Mouse (Mus musculus): ENCODE measurements around the gene Dgkg. TPM values are rescaled to one million over a fixed set of nuclear protein-coding genes. Genes with fewer than 3 reads are reported as not detected.

The Dgkg gene
- polyA plus RNA-seq, 1 experiment, result 21.1 TPM

DNA sequence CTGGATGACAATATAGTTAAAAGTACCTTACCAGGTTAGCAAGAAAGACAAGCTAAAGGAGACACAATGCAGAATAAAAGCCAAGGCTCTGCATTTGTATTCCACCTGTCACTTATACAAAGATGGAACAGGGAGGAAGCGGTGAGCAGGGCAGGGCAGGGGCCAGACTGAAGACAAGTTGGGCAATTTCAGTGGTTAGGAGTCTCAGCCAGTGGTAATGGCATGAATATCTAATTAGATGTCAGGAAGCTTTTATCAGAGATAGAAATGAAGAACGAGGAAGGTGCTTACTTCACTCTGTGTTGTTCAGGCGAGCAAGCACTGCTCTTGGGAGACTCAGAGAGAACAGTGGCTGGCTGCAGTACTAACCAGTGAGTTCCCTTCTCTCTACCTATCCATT lies 5.8 kb downstream of the Dgkg start:
- no peak for DNase-seq (ENCODE audit: extremely low spot score in 1 of 2, low spot score in 1 of 2)

DNA sequence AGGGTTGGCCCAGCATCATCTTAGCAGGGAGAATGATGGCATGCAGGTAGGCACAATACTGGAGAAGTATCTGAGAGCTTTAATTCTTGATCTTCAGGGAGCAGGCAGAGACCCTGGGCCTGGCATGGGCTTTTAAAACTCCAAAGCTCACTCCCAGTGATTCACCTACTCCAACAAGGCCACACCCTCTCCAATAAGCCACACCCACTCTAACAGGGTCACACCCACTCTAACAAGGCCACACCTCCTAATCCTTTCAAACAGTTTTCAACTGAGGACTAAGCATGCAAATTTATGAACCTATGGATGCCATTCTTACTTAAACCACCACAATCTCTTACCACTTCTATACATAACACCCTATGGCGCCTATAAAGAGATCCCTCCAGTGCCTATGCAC lies 11.8 kb downstream of the Dgkg start:
- no peak for DNase-seq (ENCODE audit: extremely low spot score in 1 of 2, low spot score in 1 of 2)

DNA sequence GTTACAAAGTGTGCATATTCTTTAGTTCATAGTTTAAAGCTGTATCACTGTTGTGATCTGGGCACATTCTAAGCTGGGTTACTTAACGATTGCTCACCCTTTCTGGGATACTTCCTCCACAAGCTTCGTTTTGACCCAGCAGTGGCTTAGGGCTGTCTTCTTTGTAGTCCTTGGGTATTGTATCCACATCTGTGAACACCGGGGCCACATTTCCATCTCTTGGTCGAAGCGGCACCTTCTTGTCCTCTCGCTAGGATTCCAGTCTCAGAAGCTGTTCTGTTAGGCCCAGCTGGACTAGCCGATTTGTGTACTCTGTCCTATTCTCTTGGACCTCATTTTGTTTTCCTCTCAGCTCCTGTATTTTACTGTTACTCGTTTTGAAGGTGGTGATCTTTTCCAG lies 13.6 kb downstream of the Dgkg start:
- DNase-seq (ENCODE audit: extremely low spot score in 1 of 2, low spot score in 1 of 2), result no peak

DNA sequence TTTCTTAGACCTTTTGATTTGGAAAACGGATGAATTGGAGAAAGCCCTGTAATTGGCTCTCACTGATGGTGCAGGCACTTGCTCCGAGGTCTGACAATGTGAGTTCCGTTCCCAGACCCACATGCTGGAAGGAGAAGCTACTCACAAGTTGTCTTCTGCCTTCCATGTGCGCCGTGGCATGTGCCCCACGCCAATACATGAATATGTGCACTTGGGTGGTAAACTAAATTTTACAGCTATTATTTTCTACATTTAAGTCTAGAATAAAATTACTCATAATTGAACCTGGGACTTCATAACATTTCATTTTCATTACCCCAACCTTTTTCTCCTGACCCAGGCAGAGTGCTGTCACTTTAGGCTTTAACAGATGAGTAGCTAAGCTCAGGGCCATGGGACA lies 14.1 kb downstream of the Dgkg start:
- DNase-seq (ENCODE audit: extremely low spot score in 1 of 2, low spot score in 1 of 2), result no peak

DNA sequence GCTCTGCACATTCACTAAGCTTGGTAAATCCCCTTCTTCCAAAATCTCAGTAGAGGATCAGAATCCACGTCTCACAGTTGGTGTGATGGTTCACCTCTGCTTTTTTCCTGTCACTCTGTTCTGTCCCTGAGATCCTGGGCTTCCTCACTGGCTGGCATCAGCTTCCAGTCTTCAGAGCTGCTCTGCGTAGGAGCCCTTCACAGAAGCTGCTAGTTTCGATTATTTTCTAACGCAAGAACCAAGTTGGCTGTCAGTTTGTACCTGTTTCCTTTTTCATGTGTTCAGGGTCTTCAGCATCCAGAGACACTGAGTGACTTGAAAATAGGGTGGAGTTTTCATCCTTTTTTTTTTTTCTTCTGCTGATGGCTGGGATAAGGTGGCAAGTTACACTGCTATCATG lies 15.0 kb downstream of the Dgkg start:
- DNase-seq (ENCODE audit: extremely low spot score in 1 of 2, low spot score in 1 of 2), result no peak

DNA sequence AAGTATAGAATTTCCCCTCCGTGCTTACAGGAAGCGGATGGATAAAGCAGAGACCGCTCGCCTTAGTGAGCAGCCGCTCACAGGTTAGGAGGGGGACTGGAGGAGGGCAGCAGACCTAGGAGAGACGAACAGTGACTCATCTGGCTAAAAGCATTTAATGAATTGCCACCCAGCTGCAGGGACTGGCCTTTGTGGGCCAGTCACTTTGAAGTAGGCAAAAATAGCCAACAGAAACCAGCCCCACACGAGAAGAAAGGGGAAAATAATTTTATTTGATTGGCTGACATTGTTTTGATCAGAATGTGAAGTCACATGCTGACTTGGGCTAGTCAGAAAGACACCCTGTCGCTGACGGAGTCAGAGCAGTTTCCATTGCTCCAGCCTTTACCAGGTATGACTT lies 15.4 kb downstream of the Dgkg start:
- no peak for DNase-seq (ENCODE audit: extremely low spot score in 1 of 2, low spot score in 1 of 2)

DNA sequence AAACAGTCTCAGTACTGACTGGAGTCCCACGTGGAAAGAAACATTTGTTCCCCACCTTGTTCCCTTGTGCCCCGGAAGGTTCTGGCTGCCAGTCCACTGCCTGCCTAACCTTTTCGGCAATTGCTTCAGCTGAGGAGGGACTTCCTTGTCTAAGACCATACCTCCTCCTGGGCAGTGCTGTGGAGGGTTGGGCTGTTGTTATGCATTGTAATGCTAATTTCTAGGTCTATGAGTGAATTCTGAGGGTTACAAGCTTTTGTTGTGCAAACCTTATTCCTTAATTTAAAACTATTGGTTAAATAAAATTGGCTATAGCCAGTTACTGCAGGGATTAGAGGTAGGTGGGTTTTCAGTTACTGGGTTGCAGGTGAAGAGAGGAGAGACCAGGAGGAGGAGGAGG lies 19.7 kb downstream of the Dgkg start:
- DNase-seq (ENCODE audit: extremely low spot score in 1 of 2, low spot score in 1 of 2), result no peak

DNA sequence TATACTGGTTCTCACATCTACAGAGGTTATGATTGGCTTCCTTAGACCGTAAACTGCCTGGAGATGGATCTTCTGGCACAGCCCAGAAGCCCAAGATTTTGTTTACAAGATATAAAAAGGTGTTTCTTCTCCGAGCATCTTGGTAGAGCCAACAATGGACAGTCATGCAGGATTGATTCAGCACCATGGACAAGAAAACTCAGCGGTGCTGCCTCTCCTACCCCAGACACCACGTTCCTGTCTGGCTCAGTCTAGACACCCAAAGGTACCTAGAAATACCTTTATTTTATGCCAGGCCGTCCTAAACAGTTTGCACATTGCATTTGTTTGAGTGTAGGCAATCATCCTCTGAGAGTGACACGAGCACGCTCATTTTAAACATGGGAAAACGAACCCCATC lies 21.3 kb downstream of the Dgkg start:
- DNase-seq (ENCODE audit: extremely low spot score in 1 of 2, low spot score in 1 of 2), result no peak

DNA sequence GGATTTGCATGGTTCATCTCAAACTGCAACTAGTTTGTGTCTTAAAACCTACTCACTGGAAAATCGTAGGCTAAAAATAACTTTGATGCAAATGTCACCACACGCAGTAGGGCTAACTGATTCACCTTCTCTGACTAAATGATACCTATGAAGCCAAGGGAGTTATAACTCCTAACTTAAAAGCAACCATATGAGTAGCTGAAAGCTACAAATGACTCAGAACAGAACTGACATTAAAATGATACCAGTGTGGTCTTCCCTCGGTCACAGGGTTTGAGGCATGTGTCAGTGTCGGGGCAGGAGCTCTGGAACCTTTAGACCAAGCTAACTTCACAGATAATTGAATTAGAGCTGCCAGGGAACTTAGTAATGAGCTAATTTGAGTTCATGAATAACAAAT lies 24.0 kb downstream of the Dgkg start:
- DNase-seq (ENCODE audit: extremely low spot score in 1 of 2, low spot score in 1 of 2), result no peak

DNA sequence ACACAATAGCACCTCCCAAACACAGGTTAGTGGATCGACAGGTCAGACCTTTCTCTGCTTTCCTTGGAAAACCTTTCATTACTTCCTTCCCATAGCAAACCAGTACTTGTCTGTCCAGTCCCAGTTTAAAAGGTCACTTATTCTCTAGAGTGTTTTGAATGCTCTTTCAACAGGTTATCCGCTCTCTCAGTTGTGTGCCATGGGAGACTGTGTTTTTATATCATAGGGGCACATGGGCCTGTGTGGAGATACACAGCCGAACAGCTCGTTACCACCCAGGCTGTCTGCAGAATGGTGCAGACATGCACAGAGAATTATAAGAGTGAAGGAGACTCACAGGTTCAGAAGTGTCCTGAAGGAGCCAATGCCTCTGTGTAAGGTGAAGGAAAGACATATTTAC lies 26.7 kb downstream of the Dgkg start:
- no peak for DNase-seq (ENCODE audit: extremely low spot score in 1 of 2, low spot score in 1 of 2)

DNA sequence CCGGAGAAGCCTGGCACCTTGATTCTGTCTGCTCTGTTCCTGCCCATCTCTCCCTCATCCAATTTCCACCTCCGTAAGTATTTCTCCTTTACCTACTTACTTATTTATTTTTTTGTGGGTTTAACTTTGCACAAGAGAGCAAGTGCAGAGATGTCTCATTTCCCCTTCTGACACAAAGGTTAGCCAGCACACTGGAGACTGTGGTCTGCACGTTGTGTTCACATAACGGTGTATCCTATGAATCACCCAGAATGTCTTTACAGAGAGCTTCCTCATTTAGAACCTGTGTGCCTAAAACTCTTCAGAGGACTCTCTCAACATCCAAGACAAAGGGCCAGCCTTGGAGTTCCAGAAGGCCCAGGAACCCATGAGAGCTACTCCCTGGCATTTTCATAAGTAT lies 27.1 kb downstream of the Dgkg start:
- no peak for DNase-seq (ENCODE audit: extremely low spot score in 1 of 2, low spot score in 1 of 2)

DNA sequence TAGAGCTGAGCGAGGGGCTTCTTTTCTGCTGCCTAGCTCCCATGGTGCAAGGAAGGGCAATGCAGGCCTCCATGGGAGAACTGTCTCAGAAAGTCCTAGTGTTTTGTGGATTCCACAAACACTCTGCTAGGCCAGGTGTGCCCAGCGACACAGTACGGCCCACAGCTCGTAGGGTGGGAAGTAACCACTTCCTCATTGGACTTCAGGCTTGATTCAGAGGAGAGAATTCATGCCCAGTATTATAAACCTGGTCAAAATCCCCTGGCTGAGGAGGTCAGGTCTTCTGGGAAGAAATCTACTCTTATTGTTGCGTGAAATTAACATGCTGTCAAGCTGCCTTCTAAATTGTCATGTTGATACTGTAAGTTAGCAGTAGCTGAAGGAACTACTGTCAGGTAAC lies 31.0 kb downstream of the Dgkg start:
- DNase-seq (ENCODE audit: extremely low spot score in 1 of 2, low spot score in 1 of 2), result no peak

DNA sequence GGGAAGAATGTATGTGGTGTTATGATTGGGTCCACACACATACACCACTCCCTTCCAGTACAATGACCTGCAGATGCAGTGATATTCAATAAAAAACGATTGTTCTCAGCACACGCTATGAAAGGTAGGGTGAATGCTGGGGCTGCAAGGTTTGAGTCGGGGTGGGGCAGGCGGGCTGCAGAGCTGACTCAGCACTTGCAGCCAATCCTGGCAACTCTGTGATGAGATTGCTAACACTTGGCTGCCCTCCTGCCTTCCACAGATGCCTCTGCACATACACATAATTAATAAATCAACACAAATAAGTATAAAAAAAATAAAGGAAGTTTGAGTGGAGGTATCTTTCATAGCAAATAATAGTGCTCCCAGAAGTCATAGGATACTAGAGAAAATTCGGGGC lies 31.6 kb downstream of the Dgkg start:
- DNase-seq (ENCODE audit: extremely low spot score in 1 of 2, low spot score in 1 of 2), result no peak

DNA sequence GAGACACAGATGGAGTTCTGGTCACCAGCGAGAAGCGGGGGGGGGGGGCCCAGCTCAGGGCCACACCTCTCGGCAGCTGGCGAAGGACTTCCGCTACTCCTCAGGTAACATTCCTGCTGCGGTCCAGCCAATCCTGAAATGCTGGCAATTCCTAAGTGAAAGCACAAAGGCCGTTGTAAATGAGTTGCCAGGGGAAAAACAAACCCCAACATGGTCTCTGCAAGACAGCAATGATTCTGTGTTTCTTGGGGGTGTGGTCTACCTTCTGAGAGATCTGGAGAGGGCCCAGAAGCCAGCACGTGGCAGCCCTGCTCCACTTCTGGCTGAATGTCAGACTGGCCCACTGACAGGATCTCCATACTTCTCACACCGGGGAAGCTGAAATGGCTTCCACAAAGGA lies 34.7 kb downstream of the Dgkg start:
- no peak for DNase-seq (ENCODE audit: extremely low spot score in 1 of 2, low spot score in 1 of 2)

DNA sequence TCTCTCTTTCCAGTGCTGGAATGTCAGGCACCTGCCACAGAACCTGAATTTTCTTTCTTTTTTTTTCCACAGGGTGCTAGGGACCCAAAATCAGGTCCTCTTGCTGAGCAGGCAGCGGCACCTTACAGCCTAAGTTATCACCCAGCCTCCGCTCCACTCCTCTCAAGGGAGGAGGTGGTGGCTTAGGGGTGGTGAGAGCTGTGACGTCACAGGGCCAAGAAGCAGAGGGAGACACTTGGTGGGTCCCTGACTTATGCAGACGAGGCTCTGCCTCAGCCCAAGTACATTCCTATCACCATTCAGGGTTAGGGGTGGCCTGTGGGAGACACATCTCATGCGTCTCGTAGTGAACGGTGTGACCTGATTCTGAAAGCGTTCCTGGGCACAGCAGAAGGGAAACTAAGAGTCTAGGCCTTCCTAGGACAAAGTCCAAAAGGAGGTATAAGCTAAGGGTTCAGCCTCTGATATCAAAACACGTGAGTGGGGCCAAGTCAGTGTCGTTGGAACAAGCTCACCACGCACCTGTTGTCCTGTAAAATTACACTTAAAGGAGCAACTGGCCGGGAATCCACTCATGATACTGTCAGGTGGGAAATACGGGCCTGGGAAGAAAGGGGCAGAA lies 35.6 kb downstream of the Dgkg start:
- no peak for DNase-seq (ENCODE audit: extremely low spot score in 1 of 2, low spot score in 1 of 2)

DNA sequence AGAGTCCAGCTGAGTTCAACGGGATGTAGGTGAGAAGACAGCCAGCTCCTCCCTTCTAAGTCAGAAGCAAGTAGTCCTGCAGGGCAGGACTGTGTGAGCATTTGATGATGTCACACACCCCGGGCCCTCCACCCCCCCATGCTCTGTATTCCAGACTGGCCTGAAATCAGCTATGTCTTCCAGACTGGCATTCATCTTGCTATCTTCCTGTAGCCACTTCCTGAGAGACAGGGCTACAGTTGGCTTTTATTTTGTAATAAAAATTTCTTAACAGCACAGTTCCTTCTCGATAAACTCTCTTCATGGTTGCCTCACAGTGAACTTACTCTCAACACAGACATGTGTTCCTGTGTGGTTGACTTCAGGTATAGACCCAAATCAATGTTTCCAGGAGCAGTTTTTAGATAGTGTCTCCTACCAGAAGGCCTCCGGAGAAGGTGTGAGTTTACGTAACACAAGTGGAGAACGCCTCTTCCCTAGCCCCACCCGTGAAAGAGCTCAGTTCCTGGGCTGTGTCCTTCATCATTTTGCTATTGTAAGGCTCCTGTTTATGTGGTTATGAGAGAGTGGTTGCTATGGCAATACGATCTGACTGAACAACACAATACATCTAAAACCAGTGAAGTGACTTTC lies 38.5 kb downstream of the Dgkg start:
- peak in 1 of 2 experiments; percentile 52 for DNase-seq (ENCODE audit: extremely low spot score in 1 of 2, low spot score in 1 of 2)

DNA sequence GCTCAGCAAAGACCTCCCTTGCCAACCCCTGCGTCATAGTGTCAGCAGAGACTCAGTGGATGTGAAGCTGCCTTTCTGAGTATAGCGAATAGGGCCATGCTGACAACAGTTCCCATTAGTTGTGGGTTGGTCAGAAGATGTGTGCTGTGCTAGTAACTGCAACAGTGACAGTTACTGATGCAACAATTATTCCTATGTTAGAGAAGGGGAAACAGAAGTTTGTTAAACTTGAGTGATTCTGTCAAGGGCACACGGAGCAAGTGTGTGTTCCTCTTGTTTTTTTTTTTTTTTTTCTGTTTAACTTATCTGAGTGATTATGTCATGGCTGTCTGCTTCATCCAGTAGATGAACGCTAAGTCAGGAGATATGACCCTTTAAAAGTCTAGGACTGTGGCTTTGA lies 41.2 kb downstream of the Dgkg start:
- DNase-seq (ENCODE audit: extremely low spot score in 1 of 2, low spot score in 1 of 2), result no peak

DNA sequence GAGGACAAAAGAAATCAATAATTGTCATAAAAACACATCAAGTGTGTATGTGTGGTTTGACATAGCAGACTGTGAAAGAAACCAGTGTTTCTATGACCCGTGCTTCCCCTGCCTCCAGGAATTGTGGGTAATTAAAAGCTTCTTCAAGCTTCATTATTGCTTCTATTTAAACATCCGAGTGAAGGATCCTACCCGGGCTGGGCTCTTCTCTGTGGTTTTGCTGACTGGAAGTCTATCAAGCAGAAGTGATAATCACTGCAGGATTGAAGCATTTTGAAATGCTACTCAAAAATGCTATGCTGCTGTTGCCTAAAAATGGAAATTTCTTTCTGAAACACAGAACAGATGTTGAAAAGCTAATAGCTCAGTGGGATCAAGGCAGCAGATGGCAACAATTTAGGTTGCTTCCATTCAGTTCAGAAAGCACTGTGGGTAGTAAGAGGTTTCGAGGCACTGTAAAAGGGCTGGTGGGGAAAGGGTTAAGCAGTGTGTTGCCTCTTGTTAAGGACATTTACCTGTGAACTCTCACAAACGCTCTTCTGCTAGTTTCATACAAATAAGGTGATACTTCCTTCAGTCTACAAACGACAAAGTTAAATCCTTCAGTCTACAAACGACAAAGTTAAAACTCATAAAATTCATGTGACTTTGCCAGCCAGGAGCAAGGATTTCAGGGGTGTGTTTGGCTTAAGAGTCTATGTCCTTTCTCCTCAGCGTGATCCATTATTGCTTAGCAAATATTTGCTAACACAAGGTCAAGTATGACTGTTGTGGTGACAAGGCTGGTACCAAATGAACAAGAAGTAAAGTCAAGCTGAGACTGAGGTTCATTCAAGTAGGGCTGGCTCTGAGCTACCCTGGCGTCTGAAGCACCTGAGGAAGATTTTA lies 43.6 kb downstream of the Dgkg start:
- DNase-seq (ENCODE audit: extremely low spot score in 1 of 2, low spot score in 1 of 2), result no peak

DNA sequence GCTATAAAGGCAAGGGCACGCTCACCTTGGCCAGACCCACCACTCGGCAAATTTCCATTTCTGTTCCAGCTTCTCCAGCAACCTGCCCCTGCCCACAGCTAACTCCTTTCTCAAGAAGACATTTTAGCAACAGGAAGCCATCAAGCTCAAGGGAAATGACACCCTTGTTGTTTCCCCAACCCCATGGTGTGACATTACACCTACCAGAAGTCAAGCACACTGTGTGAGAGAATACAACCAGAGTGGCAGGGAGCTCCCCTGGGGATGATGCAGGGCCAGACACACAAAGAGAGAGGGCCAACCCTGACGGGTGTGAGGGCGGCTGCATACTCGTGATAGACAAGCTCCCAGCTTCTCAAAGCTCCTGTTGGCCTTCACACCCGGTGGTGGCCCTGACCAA lies 49.0 kb downstream of the Dgkg start:
- DNase-seq (ENCODE audit: extremely low spot score in 1 of 2, low spot score in 1 of 2), result no peak

DNA sequence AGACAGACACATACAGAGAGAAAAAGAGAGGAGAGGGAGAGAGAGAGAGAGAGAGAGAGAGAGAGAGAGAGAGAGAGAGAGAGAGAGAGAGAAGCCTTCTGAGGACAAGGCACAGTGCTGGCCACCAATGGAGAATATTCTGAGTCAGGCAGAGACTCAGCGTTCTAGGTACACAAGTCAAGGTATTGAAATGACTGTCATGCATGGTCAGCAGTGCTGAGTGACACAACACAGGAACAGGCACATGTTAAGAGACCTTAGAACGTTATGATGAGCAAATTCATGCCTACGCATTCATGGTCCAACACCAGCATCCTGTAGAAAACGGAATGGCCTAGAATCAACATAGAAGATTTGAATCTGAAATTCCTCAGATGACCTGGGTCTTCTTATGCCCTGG lies 50.0 kb downstream of the Dgkg start:
- no peak for DNase-seq (ENCODE audit: extremely low spot score in 1 of 2, low spot score in 1 of 2)

DNA sequence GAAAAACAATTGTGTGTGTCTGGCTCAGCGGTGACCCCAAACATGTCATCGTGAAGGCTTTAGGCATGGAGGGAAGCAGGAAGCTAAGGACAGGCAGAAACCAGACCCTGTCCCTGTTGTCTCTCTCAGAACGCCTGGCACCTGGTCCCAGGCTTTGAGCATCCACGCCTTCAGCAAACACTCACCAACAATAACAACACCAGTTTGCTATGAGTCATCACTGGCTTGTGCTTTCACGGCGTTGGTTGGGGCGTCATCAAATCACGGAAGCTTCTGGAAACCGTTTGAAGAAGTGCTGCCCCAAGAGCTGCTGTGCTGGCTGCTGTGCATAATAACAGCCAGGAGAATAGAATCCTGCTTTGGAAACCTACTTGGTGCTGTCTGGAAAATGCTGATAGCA lies 54.6 kb downstream of the Dgkg start:
- DNase-seq (ENCODE audit: extremely low spot score in 1 of 2, low spot score in 1 of 2), result no peak

DNA sequence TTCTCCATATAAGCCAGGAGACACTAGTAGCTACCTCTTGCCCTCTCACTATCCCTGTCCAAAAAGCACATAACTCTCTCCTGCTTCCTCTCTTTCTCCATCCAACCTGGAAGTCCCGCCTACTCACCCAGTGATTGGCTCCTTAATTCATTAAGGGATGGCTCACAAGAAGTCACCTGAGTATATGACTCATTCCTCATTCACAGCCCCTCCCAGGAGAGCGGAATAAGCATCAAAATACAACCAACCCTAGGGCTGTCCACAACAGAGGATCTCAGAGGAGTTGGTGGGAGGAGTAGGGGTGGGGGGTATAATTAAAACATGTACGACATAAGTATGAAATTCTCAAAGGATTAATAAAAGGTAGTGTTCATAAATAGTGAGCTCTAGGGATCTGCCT lies 55.3 kb downstream of the Dgkg start:
- DNase-seq (ENCODE audit: extremely low spot score in 1 of 2, low spot score in 1 of 2), result no peak

All from frontal cortex, adult 2 months (tissue).